Mouse (Mus musculus) bone marrow macrophage, adult 2 months (primary cell): ENCODE measurements around the gene Kif21b.

Experiments
- CTCF ChIP-seq: IDR thresholded peaks from 2 replicates; pipeline ENCODE4 v1.5.1; 2012; ENCODE audit warnings: low read depth, mild to moderate bottlenecking, low read length, moderate library complexity
- POLR2A ChIP-seq: IDR thresholded peaks from 2 replicates; pipeline ENCODE4 v1.6.1; 2012; ENCODE audit warnings: mild to moderate bottlenecking, low read depth, low read length, borderline replicate concordance

DNA sequence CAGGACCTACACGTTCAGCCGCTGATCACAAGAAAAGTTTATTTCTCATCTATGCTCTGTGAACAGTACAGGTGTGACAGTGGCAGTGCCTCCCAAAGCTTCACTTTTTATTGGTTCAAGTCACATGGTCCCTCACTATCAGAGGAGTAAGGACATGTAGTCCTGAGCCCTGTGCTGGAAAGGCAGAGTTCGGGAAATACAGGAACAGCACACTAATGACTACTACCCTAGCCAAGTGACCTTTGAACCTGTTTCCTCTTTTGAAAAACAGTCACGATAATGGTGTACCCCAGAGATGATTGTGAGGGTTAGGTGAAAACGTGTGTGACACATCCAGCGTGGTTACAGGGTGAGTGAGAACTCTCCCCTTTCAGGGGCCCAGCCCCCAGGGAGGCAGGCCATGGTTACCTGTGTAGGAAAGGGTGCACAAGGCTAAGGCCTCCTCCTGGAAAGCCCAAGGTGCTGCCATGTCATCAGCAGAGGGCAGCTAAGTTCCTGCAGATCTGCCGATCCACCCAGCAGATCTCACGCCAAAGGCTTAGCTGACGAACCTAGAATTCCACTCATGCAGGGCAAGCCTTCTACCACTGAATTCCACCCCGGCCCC, 4.9 kb upstream of the Kif21b start:
- TF ChIP-seq POLR2A (no peak), CTCF (no peak)
